ENCODE assay signal across 8 mouse cellular contexts in genomic region chr4:141598894-141599250, GRCm38 (mm10). TPM values are rescaled to one million over a fixed set of nuclear protein-coding genes. Genes with fewer than 3 reads are reported as not detected.
A peak's percentile ranks its signal among the peaks of the same experiment; 100 is the strongest.
DNase-seq lines count a peak whose midpoint lies in the region; ATAC-seq and TF ChIP-seq lines count a peak whose summit lies in the region.

No protein-coding gene starts in this region.

- intact Hi-C loops in heart, postnatal 14 days (cut with DNase I): no loop called here

- ATAC-seq in forebrain, embryonic 16.5 days: no peak
- ATAC-seq in liver, embryonic 15.5 days (ENCODE audit: insufficient read depth): no peak
- ATAC-seq in activated CD4-positive, CD25-positive, alpha-beta regulatory T cell, adult 4 months: no peak

- peak overlapping the region; percentile 79 for H3K4me3 ChIP-seq in heart, embryonic 10.5 days
- H3K4me3 ChIP-seq in ES-Bruce4 (ENCODE audit: low read depth, low read length): peak overlapping the region; percentile 84
- peak overlapping the region; percentile 56 for H3K4me3 ChIP-seq in forebrain, embryonic 16.5 days (replicated peaks; ENCODE audit: low read length)
- H3K4me3 ChIP-seq in liver, embryonic 15.5 days (replicated peaks): peak overlapping the region; percentile 41

- TF ChIP-seq CTCF in ES-Bruce4 (IDR thresholded peaks at IDR 0.05; ENCODE audit: low read depth, low read length): no peak

- no peak; the same call in 1 of the 2 replicates for TF ChIP-seq EP300 in ES-Bruce4 (IDR thresholded peaks at IDR 0.05; ENCODE audit: insufficient read depth, low read depth, low read length)

- H3K4me1 ChIP-seq in heart, embryonic 10.5 days: peaks cover 66% of the 10 kb centered on the region
- peaks cover 11% of the 10 kb centered on the region for H3K4me1 ChIP-seq in ES-Bruce4 (ENCODE audit: control insufficient read depth, insufficient read depth, low read length)
- peaks cover 22% of the 10 kb centered on the region for H3K4me1 ChIP-seq in forebrain, embryonic 16.5 days (replicated peaks; ENCODE audit: control insufficient read depth, insufficient read depth, low read length)
- H3K4me1 ChIP-seq in liver, embryonic 15.5 days (replicated peaks): peaks cover 16% of the 10 kb centered on the region

- H3K27ac ChIP-seq in heart, embryonic 10.5 days: peak overlapping the region; percentile 91
- H3K27ac ChIP-seq in ES-Bruce4 (ENCODE audit: insufficient read depth, low read length): peak overlapping the region; percentile 98
- H3K27ac ChIP-seq in forebrain, embryonic 16.5 days (ENCODE audit: low read length): no peak overlapping the region
- H3K27ac ChIP-seq in liver, embryonic 15.5 days (replicated peaks): no peak overlapping the region

- H3K27me3 ChIP-seq in heart, embryonic 10.5 days (ENCODE audit: insufficient read depth, poor library complexity, severe bottlenecking): peaks cover 7% of the 10 kb centered on the region; the same call in 1 of the 2 replicates
- no peaks in the 10 kb centered on the region for H3K27me3 ChIP-seq in ES-Bruce4 (ENCODE audit: control insufficient read depth, insufficient read depth, low read length, poor library complexity, severe bottlenecking)
- peaks cover 13% of the 10 kb centered on the region for H3K27me3 ChIP-seq in forebrain, embryonic 16.5 days (replicated peaks; ENCODE audit: control insufficient read depth, insufficient read depth, low read length)
- H3K27me3 ChIP-seq in liver, embryonic 15.5 days: peaks cover 62% of the 10 kb centered on the region

- under 1% methylated on average over 9 of the region's 9 CpGs for whole genome bisulfite sequencing in heart, embryonic 10.5 days
- under 1% methylated on average over 9 of the region's 9 CpGs for WGBS in forebrain, embryonic 16.5 days
- 2% methylated on average over 9 of the region's 9 CpGs for WGBS in liver, embryonic 15.5 days (ENCODE audit: insufficient replicate concordance)

- H3K9ac ChIP-seq in ES-Bruce4 (ENCODE audit: low read depth, poor library complexity, severe bottlenecking): peak overlapping the region; percentile 87
- H3K9ac ChIP-seq in forebrain, embryonic 16.5 days (replicated peaks; ENCODE audit: low read depth, low read length): peak overlapping the region; percentile 60
- no peak overlapping the region for H3K9ac ChIP-seq in liver, embryonic 15.5 days

- DNase-seq in heart, embryonic 10.5 days (ENCODE audit: low spot score): no peak
- no peak for DNase-seq in heart, postnatal 14 days
- DNase-seq in thymus, postnatal 10 days (ENCODE audit: low spot score in 2 of 2): no peak
- DNase-seq in layer of hippocampus, postnatal 10 days (ENCODE audit: low spot score in 2 of 2): no peak

- no peak for TF ChIP-seq POLR2A in ES-Bruce4 (IDR thresholded peaks at IDR 0.05; ENCODE audit: insufficient read depth, low read length)

- peaks cover 19% of the 10 kb centered on the region for H3K36me3 ChIP-seq in heart, embryonic 10.5 days
- H3K36me3 ChIP-seq in ES-Bruce4 (ENCODE audit: control insufficient read depth, insufficient read depth, low read length, poor library complexity, severe bottlenecking): peaks cover 14% of the 10 kb centered on the region; the same call in 1 of the 2 replicates
- no peaks in the 10 kb centered on the region for H3K36me3 ChIP-seq in forebrain, embryonic 16.5 days (ENCODE audit: control insufficient read depth, insufficient read depth)
- H3K36me3 ChIP-seq in liver, embryonic 15.5 days (replicated peaks): no peaks in the 10 kb centered on the region

- peak overlapping the region; percentile 77 for H3K4me2 ChIP-seq in forebrain, embryonic 16.5 days (ENCODE audit: low read length)
- peak overlapping the region; percentile 64 for H3K4me2 ChIP-seq in liver, embryonic 15.5 days

- no peaks in the 10 kb centered on the region for H3K9me3 ChIP-seq in heart, embryonic 10.5 days
- H3K9me3 ChIP-seq in ES-Bruce4 (replicated peaks; ENCODE audit: control insufficient read depth, insufficient read depth, low read length, poor library complexity, severe bottlenecking): no peaks in the 10 kb centered on the region
- no peaks in the 10 kb centered on the region for H3K9me3 ChIP-seq in forebrain, embryonic 16.5 days (ENCODE audit: control insufficient read depth, low read length)
- no peaks in the 10 kb centered on the region for H3K9me3 ChIP-seq in liver, embryonic 15.5 days (replicated peaks)

RNA-seq across cellular contexts. Expression of gene Fblim1, which starts 7.0 kb away (rescaled TPM):
- 61.9 and 62.7 TPM in 2 replicates for polyA plus RNA-seq in heart, embryonic 10.5 days (2016; fragmentation: Nextera tagmentation; extraction: Ambion mirVana)
- total RNA-seq in heart, postnatal 14 days (2021): 100 to 1,000 TPM; 299 to 338 TPM
- 73.8 and 76.6 TPM in 2 replicates for polyA plus RNA-seq in ES-Bruce4 (2011; ENCODE audit: insufficient read depth, insufficient read length, low read depth, missing spikeins)
- 18.8 and 27.8 TPM in 2 replicates for polyA plus RNA-seq in forebrain, embryonic 16.5 days (2015; fragmentation: Nextera tagmentation; extraction: Ambion mirVana)
- 1.7 and 1.9 TPM in 2 replicates for polyA plus RNA-seq in liver, embryonic 15.5 days (2015; fragmentation: Nextera tagmentation; extraction: Ambion mirVana)
- under 1 TPM in 1 of 2 experiments, not detected in 1; 0.29 TPM for polyA plus RNA-seq in activated CD4-positive, CD25-positive, alpha-beta regulatory T cell, adult 4 months (2017; shearing (Covaris generic))
- 1 to 10 TPM; 4.6 to 5.0 TPM for total RNA-seq in layer of hippocampus, postnatal 10 days (2021)

RNA-seq across cellular contexts. Expression of gene Tmem82, which starts 19.6 kb away (rescaled TPM):
- 0.96 and 2.4 TPM in 2 replicates for polyA plus RNA-seq in heart, embryonic 10.5 days (2016; fragmentation: Nextera tagmentation; extraction: Ambion mirVana)
- total RNA-seq in heart, postnatal 14 days (2021): 10 to 100 TPM; 30.1 to 35.4 TPM
- polyA plus RNA-seq in ES-Bruce4 (2011; ENCODE audit: insufficient read depth, insufficient read length, low read depth, missing spikeins): 3.4 and 4.5 TPM in 2 replicates
- polyA plus RNA-seq in forebrain, embryonic 16.5 days (2015; fragmentation: Nextera tagmentation; extraction: Ambion mirVana): 0.13 and 0.19 TPM in 2 replicates
- 4.4 and 4.6 TPM in 2 replicates for polyA plus RNA-seq in liver, embryonic 15.5 days (2015; fragmentation: Nextera tagmentation; extraction: Ambion mirVana)
- under 1 TPM in 1 of 2 experiments, not detected in 1; 0.19 TPM for polyA plus RNA-seq in activated CD4-positive, CD25-positive, alpha-beta regulatory T cell, adult 4 months (2017; shearing (Covaris generic))
- under 1 TPM; 0.69 to 0.98 TPM for total RNA-seq in layer of hippocampus, postnatal 10 days (2021)

RNA-seq across cellular contexts. Expression of gene Slc25a34, which starts 24.7 kb away (rescaled TPM):
- polyA plus RNA-seq in heart, embryonic 10.5 days (2016; fragmentation: Nextera tagmentation; extraction: Ambion mirVana): 0.20 and 0.34 TPM in 2 replicates
- 100 to 1,000 TPM; 121 TPM for total RNA-seq in heart, postnatal 14 days (2021)
- polyA plus RNA-seq in ES-Bruce4 (2011; ENCODE audit: insufficient read depth, insufficient read length, low read depth, missing spikeins): 0.82 and 1.8 TPM in 2 replicates
- polyA plus RNA-seq in forebrain, embryonic 16.5 days (2015; fragmentation: Nextera tagmentation; extraction: Ambion mirVana): 0.08 TPM in 1 of 2 replicates, not detected in the other
- polyA plus RNA-seq in liver, embryonic 15.5 days (2015; fragmentation: Nextera tagmentation; extraction: Ambion mirVana): 0.07 TPM in 1 of 2 replicates, not detected in the other
- not detected for polyA plus RNA-seq in activated CD4-positive, CD25-positive, alpha-beta regulatory T cell, adult 4 months (2017; shearing (Covaris generic))
- total RNA-seq in layer of hippocampus, postnatal 10 days (2021): 1 to 10 TPM; 2.4 TPM

Comparison
In these comparisons a context has a peak if more than half of its experiments do, and no peak if none do; other contexts are left out.
1. H3K27ac ChIP-seq: peak in heart, embryonic 10.5 days (single experiment) and ES-Bruce4 (single experiment); none in forebrain, embryonic 16.5 days (single experiment) and liver, embryonic 15.5 days (single experiment).
2. Peak in every context shown above with its lines, with median percentiles within 50 percentile points of each other: H3K4me3 ChIP-seq.